ENCODE assay signal across 8 mouse cellular contexts in genomic region chrX:133981231-133982002, GRCm38 (mm10). TPM values are rescaled to one million over a fixed set of nuclear protein-coding genes. Genes with fewer than 3 reads are reported as not detected.
DNase-seq lines count a peak whose midpoint lies in the region; ATAC-seq and TF ChIP-seq lines count a peak whose summit lies in the region.

Gene Sytl4, minus strand, starts transcription at chrX:133981812.

- no peak for ATAC-seq in embryonic facial prominence, embryonic 12.5 days (ENCODE audit: insufficient number of reproducible peaks, insufficient read depth, low FRiP score, low TSS enrichment)
- ATAC-seq in heart, embryonic 14.5 days (ENCODE audit: insufficient number of reproducible peaks, insufficient read depth, low FRiP score, low read depth), result no peak
- peak; percentile 73 for ATAC-seq in kidney, postnatal 0 days (replicated peaks; ENCODE audit: low FRiP score, low read depth)
- ATAC-seq in stomach, embryonic 14.5 days (ENCODE audit: insufficient number of reproducible peaks, insufficient read depth, low FRiP score, low read depth), result peak; percentile 77; the same call in 1 of the 2 replicates

- peak within 1 kb of the TSS; percentile 45 for H3K4me3 ChIP-seq in embryonic facial prominence, embryonic 12.5 days
- peak within 1 kb of the TSS; percentile 55 to 60 for H3K4me3 ChIP-seq in heart, embryonic 14.5 days (ENCODE audit: control insufficient read depth in 1 of 2, insufficient read depth in 1 of 2, low read depth in 1 of 2, low read length in 2 of 2)
- H3K4me3 ChIP-seq in kidney, postnatal 0 days (replicated peaks; ENCODE audit: low read depth, low read length), result peak within 1 kb of the TSS; percentile 52
- peak within 1 kb of the TSS; percentile 42 for H3K4me3 ChIP-seq in stomach, embryonic 14.5 days (ENCODE audit: low read depth, low read length)

- peak within 1 kb of the TSS; percentile 59 for H3K4me2 ChIP-seq in embryonic facial prominence, embryonic 12.5 days (replicated peaks)
- H3K4me2 ChIP-seq in heart, embryonic 14.5 days (ENCODE audit: low read length), result peak within 1 kb of the TSS; percentile 79
- peak within 1 kb of the TSS; percentile 71 for H3K4me2 ChIP-seq in kidney, postnatal 0 days (ENCODE audit: low read length)
- H3K4me2 ChIP-seq in stomach, embryonic 14.5 days (replicated peaks; ENCODE audit: low read depth, low read length), result peak within 1 kb of the TSS; percentile 57

- 23% methylated on average over 29 of the region's 29 CpGs for WGBS in embryonic facial prominence, embryonic 12.5 days
- 15% methylated on average over 27 of the region's 29 CpGs for WGBS in heart, embryonic 14.5 days
- WGBS in kidney, postnatal 0 days, result 23% methylated on average over 29 of the region's 29 CpGs
- 22% methylated on average over 29 of the region's 29 CpGs for WGBS in stomach, embryonic 14.5 days

- no peak within 1 kb of the TSS for H3K27ac ChIP-seq in embryonic facial prominence, embryonic 12.5 days
- H3K27ac ChIP-seq in heart, embryonic 14.5 days (replicated peaks in 1 of 2; ENCODE audit: control insufficient read depth in 1 of 2, insufficient read depth in 1 of 2, low read depth in 2 of 2, low read length in 2 of 2), result no peak within 1 kb of the TSS
- H3K27ac ChIP-seq in kidney, postnatal 0 days, result no peak within 1 kb of the TSS
- H3K27ac ChIP-seq in stomach, embryonic 14.5 days (ENCODE audit: low read length), result no peak within 1 kb of the TSS

- H3K27me3 ChIP-seq in embryonic facial prominence, embryonic 12.5 days, result peaks cover 6% of the 10 kb centered on the region; the same call in 1 of the 2 replicates
- H3K27me3 ChIP-seq in heart, embryonic 14.5 days (ENCODE audit: control insufficient read depth, insufficient read depth, low read length), result no peaks in the 10 kb centered on the region
- no peaks in the 10 kb centered on the region for H3K27me3 ChIP-seq in kidney, postnatal 0 days (ENCODE audit: insufficient read depth, low read length)
- no peaks in the 10 kb centered on the region for H3K27me3 ChIP-seq in stomach, embryonic 14.5 days (ENCODE audit: control insufficient read depth, insufficient read depth, low read length)

- 0 out of 2 replicates have a peak, but pooled peaks cover 2% of the 10 kb centered on the region for H3K4me1 ChIP-seq in embryonic facial prominence, embryonic 12.5 days
- H3K4me1 ChIP-seq in heart, embryonic 14.5 days (ENCODE audit: control insufficient read depth in 2 of 2, insufficient read depth in 2 of 2, low read length in 2 of 2), result no peaks in the 10 kb centered on the region
- H3K4me1 ChIP-seq in kidney, postnatal 0 days (replicated peaks; ENCODE audit: insufficient read depth, low read length), result no peaks in the 10 kb centered on the region
- H3K4me1 ChIP-seq in stomach, embryonic 14.5 days (ENCODE audit: control insufficient read depth, insufficient read depth, low read length), result no peaks in the 10 kb centered on the region

- DNase-seq in adrenal gland, adult 18-20 months (ENCODE audit: low spot score in 2 of 2), result peak; percentile 21 to 22
- peak; percentile 56 for DNase-seq in kidney, postnatal 0 days (ENCODE audit: low spot score)
- DNase-seq in lung, postnatal 25 days (ENCODE audit: low spot score), result peak; percentile 2
- DNase-seq in frontal cortex, postnatal 25 days (ENCODE audit: low spot score in 2 of 2), result no peak
- no peak for DNase-seq in cerebellum, adult 9-10 months

- peak within 1 kb of the TSS; percentile 25; the same call in 1 of the 2 replicates for H3K9ac ChIP-seq in embryonic facial prominence, embryonic 12.5 days
- H3K9ac ChIP-seq in heart, embryonic 14.5 days (ENCODE audit: low read length), result peak within 1 kb of the TSS; percentile 66
- H3K9ac ChIP-seq in kidney, postnatal 0 days (ENCODE audit: low read depth, low read length), result peak within 1 kb of the TSS; percentile 35; the same call in 1 of the 2 replicates
- H3K9ac ChIP-seq in stomach, embryonic 14.5 days (replicated peaks; ENCODE audit: low read depth, low read length), result no peak within 1 kb of the TSS; the same call in 1 of the 2 replicates

- TF ChIP-seq CTCF in kidney, postnatal 0 days (IDR thresholded peaks at IDR 0.05; ENCODE audit: low read depth), result no peak

- no peaks in the 10 kb centered on the region for H3K36me3 ChIP-seq in embryonic facial prominence, embryonic 12.5 days
- no peaks in the 10 kb centered on the region for H3K36me3 ChIP-seq in heart, embryonic 14.5 days (ENCODE audit: control insufficient read depth, insufficient read depth, low read length)
- H3K36me3 ChIP-seq in kidney, postnatal 0 days (ENCODE audit: insufficient read depth, low read length), result no peaks in the 10 kb centered on the region
- no peaks in the 10 kb centered on the region for H3K36me3 ChIP-seq in stomach, embryonic 14.5 days (ENCODE audit: control insufficient read depth, insufficient read depth, low read length)

- no peaks in the 10 kb centered on the region for H3K9me3 ChIP-seq in embryonic facial prominence, embryonic 12.5 days
- no peaks in the 10 kb centered on the region for H3K9me3 ChIP-seq in heart, embryonic 14.5 days (ENCODE audit: control insufficient read depth, low read length)
- H3K9me3 ChIP-seq in kidney, postnatal 0 days (replicated peaks; ENCODE audit: low read length), result no peaks in the 10 kb centered on the region
- no peaks in the 10 kb centered on the region for H3K9me3 ChIP-seq in stomach, embryonic 14.5 days (ENCODE audit: control insufficient read depth, low read depth, low read length)

RNA-seq across cellular contexts. Expression of gene Sytl4, which starts in this region (rescaled TPM):
- 10 to 100 TPM; 12.9 to 14.7 TPM for total RNA-seq in adrenal gland, adult 18-20 months (2021)
- 3.3 and 3.9 TPM in 2 replicates for polyA plus RNA-seq in embryonic facial prominence, embryonic 12.5 days (2016; fragmentation: Nextera tagmentation; extraction: Ambion mirVana)
- polyA plus RNA-seq in heart, embryonic 14.5 days (2014; fragmentation: Nextera tagmentation; extraction: Ambion mirVana), result 2.0 and 4.0 TPM in 2 replicates
- polyA plus RNA-seq in kidney, postnatal 0 days (2015; fragmentation: Nextera tagmentation; extraction: Ambion mirVana), result 2.3 and 2.5 TPM in 2 replicates
- polyA plus RNA-seq in stomach, embryonic 14.5 days (2014; fragmentation: Nextera tagmentation; extraction: Ambion mirVana), result 5.3 and 6.5 TPM in 2 replicates

Comparison
In these comparisons a context has a peak if more than half of its experiments do, and no peak if none do; other contexts are left out.
1. DNase-seq: peak in adrenal gland, adult 18-20 months (2 of 2), kidney, postnatal 0 days (single experiment) and lung, postnatal 25 days (single experiment); none in frontal cortex, postnatal 25 days (0 of 2) and cerebellum, adult 9-10 months (single experiment).
2. ATAC-seq: peak in kidney, postnatal 0 days (single experiment) and stomach, embryonic 14.5 days (single experiment); none in embryonic facial prominence, embryonic 12.5 days (single experiment) and heart, embryonic 14.5 days (single experiment).
3. Peak in every context shown above with its lines, with median percentiles within 50 percentile points of each other: H3K4me2 ChIP-seq and H3K4me3 ChIP-seq.